Mouse (Mus musculus): ENCODE measurements around the gene Ube2v1. TPM values are rescaled to one million over a fixed set of nuclear protein-coding genes. Genes with fewer than 3 reads are reported as not detected.

Ube2v1 gene
- polyA plus RNA-seq, 1 experiment, result 322 TPM

DNA sequence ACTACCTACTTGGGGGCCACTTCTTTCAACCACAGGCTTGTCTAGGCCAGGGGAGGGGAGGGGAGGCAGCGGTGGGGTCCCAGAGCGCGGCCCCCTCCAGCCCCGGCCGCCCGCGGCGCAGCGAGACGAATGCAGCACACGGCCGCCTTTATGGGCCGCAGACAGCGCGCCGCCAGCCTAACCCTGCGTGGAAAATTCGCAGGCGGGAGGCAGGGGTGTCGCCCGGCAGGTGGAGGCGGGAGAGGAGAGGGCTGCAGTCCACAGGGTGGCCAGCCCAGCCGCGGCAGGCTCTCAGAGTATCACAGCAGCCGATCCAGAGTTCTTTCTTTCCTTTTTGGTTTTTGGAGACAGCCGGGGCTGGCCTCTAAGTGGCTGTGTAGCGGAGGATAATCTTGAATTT, 72.5 kb downstream of the Ube2v1 start:
- Histone ChIP-seq H3K36me3 (ENCODE audit: control insufficient read depth, insufficient read depth) (no peaks in the 10 kb centered on the region), H3K4me3 (no peak overlapping the region), H3K4me2 (ENCODE audit: low read depth) (no peak overlapping the region), H3K79me2 (ENCODE audit: control insufficient read depth, insufficient read depth) (no peaks in the 10 kb centered on the region), H3ac (ENCODE audit: control insufficient read depth, insufficient read length) (no peak overlapping the region), H3K27me3 (ENCODE audit: control insufficient read depth, insufficient read depth, insufficient read length) (no peaks in the 10 kb centered on the region)
- TF ChIP-seq REST (IDR thresholded peaks at IDR 0.05; ENCODE audit: insufficient read depth, insufficient read length), result no peak
- no peak for TF ChIP-seq POLR2AphosphoS2 (IDR thresholded peaks at IDR 0.05; ENCODE audit: insufficient read length, low read depth)
- TF ChIP-seq E2F4 (IDR thresholded peaks at IDR 0.05; ENCODE audit: insufficient read depth), result no peak
- no peak for TF ChIP-seq TCF12 (IDR thresholded peaks at IDR 0.05; ENCODE audit: insufficient read depth, poor library complexity, severe bottlenecking)

Other genes with a start within 250 kb of the Ube2v1 start
- 26.4 TPM for gene Slc9a8, start 210.4 kb downstream of the Ube2v1 start, polyA plus RNA-seq (2012; fragmentation: generic; extraction: Trizol)
- 40.9 TPM for gene Rnf114, start 139.4 kb downstream of the Ube2v1 start, polyA plus RNA-seq (2012; fragmentation: generic; extraction: Trizol)
- gene Spata2, start 139.2 kb downstream of the Ube2v1 start, polyA plus RNA-seq (2012; fragmentation: generic; extraction: Trizol), result 30.5 TPM
- gene Snai1, start 93.9 kb downstream of the Ube2v1 start, polyA plus RNA-seq (2012; fragmentation: generic; extraction: Trizol), result 48.5 TPM
- 9.2 TPM for gene Gm20431, start 29.4 kb upstream of the Ube2v1 start, polyA plus RNA-seq (2012; fragmentation: generic; extraction: Trizol)
- gene Cebpb, start 56.8 kb upstream of the Ube2v1 start, polyA plus RNA-seq (2012; fragmentation: generic; extraction: Trizol), result 74.7 TPM
- 91.9 TPM for gene Tmem189, start 57.7 kb upstream of the Ube2v1 start, polyA plus RNA-seq (2012; fragmentation: generic; extraction: Trizol)

Data from myocyte (in vitro differentiated cells).